Mouse (Mus musculus): ENCODE measurements at regions not wholly inside any gene's neighbourhood (a gene's known extent, or its start where the extent isn't known, plus 50 kb on each side); places are given as distances from the start of the nearest gene placed in this dataset.

DNA sequence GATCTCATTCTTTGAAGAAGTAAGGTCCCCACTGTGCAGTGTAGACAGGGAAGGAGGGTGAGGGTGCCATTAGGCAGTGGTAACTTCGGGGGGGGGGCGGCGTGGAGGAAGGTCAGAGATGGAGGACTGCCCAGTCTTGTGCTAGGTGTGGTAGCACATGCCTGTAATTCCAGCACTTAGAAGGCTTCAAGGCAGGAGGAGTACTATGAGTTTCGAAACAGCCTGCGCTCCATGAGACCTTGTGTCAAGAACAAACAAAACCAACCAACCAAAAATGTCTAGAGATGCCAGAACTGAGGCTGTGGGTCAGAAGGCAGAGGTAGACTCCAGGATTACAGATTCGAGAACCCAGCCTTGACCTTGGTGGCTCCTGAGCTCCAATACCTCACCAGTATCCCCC, 130.8 kb downstream of the Pja1 start:
- no peak for DNase-seq

DNA sequence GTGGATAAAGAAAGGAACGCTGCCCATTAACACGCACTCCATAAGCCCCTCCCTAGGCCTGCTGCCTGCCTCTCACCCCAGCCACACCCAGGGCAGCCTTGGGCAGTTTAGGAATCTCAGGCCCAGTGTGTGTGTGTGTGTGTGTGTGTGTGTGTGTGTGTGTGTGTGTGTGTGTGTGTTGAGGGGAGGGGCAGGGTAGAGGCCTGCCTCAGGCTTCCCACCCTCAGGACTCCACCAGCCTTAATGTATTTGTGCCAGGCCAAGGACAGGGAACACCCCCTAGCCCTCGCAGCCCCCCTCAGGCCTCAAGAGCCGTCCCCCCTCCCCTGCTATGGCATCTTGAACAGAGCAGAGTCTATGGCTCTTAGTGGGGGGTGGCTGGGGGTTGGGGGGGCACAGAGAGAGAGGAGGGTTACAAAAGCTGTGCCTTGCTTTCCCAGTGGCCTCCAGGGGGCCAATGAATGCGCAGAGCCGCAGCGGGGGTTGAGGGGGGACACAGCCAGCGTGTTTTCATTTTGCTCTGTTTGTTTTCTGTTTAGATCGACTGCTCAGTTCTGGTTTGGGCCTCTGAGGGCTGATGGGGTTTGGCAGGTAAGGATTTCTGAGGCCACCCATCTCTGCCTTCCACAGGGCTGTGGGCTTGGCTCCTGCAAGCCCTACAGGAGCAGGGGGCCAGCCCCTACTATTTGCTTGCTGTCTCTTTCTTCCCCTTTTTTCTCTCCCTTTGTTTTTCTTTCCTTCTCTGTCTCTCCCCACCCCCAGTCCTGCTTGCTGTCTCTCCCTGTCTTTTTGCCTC, 131.8 kb downstream of the Pja1 start:
- no peak for DNase-seq

DNA sequence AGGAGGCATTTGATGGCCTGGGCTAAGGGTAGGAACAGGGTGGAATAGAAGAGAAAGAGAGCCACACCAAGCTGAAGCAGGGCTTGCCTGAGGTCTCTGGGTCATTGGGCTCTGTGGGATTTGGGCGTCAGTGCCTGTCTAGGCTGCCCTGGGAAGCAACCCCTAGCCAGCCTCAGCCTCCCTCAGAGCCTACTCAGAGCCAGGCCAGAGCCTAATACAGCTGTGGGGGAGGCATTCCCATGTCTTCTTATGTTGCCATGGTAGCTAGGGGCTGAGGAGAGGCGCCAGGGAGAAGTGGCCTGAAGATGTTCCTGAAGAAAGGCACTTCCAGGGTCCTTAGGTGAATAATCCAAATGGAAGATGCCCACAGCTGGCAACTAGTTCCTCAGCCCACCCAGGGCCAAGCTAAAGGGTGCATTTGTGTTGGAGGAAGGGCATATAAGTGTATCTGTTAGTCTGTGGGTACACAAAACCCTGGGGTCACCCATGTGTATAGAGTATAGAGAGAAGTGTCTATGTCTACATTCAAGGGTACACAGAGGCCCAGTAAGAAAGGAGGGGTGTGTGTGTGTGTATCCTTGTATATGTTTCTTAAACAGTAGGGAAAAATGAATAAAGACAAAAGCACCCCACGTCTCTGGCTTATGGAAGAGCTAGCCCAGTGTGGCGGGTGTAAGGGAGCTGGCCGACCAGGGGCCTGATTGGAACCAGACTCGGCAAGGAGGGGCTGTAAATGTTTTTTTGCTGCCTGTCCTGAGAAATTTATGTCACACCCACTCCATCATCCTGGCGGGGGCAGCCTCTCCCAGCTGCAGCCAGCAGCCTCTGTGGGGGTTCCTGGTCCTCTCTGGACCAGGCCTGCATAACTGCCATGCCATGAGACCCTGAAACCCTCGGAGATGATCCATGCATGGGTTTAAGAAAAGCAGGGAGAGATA, 134.2 kb downstream of the Pja1 start:
- DNase-seq: no peak

DNA sequence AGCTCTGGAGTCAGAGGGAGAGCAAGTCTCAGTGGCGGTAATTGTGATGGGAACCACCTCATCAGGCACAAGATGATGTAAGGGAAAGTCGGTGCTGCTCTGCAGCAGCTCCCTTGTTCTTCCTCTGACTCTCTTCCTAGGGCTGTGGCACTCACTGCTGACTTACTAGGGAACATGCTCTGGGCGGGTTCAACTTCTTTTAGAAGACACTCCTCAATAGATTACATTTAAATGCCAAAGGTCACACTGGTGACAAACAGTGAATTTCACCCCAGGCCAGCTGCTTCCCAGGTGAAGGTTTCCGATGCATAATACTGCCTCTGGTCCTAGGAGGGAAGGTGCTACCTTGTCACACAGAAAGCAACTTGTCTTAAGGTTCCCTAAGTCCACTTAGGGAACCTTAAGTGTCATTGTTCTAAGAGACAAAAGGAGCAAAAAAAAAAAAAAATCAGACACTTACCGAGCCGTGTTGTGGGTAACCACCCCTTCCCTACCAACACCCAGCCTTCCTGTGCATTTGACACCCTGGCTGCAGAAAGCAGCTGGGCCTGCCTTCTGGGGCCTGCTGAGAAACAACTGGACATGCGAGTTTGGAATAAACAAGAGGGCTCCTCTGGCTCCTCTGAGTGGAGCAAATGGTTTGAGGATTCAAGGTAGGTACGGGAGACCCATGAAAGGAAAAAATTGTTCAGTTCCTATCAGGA, 135.0 kb downstream of the Pja1 start:
- no peak for DNase-seq

DNA sequence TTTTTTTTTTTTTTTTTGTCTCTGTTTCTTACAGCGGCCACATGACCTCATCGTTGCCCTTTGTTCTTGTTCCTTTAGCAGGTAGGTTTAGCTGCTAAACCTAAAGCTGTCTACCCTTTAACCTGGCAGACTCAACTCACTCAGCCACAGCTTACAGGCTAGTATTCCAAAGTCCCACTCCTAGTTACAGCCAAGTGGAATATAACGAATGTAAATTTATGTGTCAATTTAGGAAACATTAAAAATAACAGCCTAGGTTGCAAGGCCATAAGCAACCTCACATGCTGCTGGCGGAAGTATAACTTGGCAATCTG, 138.7 kb downstream of the Pja1 start:
- no peak for DNase-seq

DNA sequence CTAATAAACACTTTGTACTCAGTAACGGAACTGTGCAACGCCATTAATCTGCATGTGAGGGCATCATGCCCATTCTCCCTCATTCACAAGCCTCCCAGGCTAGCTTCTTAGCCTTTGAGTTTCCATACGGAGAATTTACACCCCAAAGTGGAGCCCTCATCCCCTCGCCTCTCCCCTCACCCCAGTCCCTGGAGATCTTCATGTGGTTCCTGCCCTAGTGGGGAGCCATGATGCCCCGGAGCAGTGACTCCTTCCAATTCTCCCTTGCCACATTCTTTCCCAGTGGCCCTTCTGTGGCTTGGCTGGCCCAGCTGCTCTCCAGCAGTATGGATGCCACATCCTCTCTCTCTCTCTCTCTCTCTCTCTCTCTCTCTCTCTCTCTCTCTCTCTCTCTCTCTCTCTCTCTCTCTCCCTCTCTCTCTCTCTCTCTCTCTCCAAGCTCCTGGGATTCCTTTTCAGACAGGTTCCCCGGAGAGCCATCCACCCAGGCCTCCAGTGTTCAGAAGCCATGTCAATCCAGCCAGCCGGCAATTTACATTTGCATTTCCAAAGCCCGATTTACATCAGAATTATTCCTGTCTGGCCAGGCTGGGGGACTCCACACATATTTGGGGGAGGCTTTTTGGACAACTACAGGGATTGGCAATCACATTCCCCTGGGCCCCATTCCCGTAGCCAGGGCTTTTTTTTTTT, 139.2 kb downstream of the Pja1 start:
- DNase-seq: no peak

DNA sequence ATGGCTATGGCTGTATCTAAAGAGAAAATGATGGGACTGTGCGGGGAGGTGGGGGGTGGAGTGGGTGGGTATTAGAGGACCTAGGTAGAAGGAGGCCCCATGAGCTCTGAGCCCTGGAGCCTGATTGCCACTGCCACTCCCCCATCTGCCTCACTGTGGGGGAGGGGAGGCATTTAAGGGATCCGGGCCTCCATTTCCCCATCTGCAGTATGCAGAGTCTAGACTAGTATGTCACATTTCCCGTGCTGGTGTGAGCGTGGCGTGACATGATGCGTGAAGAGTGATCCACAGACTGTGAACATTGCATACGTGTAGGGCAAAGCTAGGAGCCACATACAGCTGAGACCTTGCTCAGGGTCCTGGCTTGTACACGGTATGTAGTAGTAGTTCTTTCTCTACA, 140.7 kb downstream of the Pja1 start:
- no peak for DNase-seq

DNA sequence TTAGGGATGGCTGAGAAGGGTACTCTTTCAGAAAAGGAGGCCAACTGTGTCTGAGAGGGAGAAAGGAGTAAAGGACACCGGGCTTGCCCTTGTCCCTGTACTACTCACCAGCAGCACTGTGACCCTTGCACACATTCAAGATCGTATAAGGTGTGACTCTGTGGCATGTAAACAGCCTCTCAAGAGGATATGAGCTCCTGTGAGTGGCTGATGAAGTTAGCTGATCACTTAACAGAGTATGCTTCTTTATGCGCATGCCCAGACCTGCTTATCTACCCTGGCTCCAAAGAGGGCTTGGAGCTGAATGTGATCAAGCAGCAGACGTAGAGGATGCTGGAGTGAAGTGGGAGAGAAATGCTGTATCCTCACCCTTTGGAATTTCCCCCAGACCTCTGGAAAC, 142.5 kb downstream of the Pja1 start:
- no peak for DNase-seq

DNA sequence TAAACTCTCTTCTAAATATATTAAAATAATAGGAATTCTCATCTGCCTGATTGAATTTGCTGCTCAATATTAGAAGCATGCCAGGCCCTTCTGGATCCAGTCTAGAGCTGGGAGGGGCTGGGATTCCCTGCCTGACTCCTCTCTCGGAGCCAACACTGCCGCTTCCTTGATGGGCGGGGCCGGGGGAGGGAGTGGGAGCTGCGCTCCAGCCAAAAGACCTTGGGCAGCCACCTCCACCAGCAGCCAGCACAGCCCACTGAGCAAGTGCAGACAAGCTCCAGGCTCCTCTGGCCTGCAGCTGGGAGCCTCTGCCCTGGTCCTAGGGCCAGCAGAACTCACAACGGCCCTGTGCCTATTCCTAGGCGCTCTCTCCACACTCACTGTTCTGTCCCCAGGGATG, 144.9 kb downstream of the Pja1 start:
- DNase-seq: peak; percentile 53

DNA sequence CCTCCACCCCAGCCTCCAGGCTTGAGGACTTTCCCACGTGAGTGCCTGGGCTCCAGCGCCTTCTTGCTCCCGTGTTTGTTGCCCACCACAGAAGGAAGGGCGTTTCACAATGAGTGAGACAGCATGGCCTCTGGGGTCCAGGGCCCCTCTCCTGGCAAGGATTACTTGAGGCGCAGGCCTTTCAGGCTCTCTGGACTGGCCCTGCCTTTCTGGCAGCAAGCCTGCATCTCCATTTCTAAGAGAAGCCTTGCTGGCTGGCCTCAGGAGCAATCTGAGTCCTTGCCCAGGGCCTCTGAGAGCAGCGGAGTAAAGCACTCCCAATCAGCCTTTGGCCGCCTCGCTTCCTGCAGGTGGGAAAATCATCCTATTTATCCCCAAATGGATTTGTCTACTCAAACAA, 145.6 kb downstream of the Pja1 start:
- DNase-seq: peak; percentile 42

DNA sequence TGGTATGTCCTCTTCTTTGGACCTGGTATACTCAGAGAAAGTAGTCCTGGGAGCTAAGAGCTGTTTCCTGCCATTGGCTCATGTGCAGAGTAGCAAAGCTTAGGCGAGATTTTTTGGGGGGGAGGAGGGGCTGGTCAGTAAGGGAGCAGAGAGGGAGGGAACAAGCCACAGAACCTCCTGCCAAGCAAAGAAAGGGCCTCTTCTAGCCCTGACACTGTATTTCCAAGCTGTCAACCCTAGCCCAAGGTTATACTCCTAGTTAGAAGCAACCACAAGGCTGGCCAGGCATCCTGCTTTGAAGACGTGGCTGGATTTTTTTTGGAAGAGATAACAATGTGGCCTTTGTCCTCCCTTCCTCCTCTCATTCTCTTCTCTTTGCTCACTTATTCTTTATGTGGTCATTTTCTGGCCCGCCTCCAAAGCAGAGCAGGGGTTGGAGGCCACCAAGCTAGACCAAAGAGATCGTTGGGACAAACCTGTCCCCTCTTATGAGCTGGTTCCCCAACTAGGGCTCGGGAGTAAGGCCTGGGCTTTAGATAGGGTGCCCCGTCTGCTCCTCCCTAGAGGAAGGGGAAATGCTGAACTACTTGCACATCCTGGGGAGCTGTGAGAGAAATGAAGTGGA, 146.4 kb downstream of the Pja1 start:
- DNase-seq: no peak

DNA sequence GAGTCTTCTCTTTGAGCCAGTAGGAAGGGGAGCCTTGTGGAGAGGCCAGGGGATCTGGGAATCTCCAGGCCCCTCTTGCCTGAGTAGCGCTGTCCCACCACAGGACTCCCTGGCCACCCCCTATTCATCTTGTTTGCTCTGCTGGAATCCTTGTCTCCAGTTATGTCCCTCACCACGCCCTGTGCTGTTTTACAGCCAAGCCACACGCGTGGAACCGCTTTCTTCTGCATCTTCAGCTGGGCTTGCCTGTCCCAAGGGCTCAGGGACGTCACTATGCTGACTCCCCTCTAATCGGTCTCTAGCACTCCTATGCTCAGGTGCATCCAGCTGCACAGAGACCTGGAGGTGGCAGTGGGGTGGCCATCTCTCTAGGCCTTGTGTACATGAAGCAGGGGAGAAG, 151.3 kb downstream of the Pja1 start:
- no peak for DNase-seq

DNA sequence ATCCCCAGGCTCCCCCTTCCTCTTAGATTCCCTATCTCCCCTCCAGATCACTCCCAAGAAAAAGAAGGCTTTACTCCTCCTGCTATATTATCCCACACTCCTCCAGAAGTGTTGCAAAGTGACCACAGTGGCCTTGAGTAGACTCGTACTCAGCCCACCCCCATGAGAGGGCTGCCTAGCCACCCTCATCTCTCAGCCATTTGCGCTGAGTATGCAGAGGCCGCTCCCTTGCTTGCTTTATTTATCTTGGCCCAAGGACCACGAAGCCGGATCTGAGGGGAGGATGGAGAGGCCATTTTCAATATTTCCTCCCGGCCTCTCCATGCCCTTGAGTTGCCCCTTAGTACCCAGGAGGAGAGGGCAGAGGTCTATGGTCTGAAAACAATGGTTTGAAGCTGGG, 151.9 kb downstream of the Pja1 start:
- DNase-seq: no peak

DNA sequence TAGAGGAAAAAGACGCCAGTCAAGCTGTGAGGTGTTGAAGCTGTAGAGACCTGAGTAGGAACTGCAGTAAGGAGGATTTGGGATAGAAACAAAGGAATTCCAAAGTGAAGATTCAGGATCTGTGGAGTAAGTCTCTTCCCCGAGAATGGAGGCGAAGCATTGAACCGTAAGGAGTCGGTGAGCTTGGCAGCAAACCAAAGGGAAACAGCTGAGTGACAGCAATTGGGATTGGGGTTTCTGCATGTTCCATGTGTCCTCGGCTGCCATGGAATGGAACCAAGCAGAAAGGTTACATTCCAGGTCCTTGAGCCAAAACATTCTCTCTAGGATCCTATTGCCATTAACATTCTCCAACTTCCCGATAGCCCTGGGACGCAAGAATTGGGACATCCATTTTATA, 152.9 kb downstream of the Pja1 start:
- DNase-seq: no peak

DNA sequence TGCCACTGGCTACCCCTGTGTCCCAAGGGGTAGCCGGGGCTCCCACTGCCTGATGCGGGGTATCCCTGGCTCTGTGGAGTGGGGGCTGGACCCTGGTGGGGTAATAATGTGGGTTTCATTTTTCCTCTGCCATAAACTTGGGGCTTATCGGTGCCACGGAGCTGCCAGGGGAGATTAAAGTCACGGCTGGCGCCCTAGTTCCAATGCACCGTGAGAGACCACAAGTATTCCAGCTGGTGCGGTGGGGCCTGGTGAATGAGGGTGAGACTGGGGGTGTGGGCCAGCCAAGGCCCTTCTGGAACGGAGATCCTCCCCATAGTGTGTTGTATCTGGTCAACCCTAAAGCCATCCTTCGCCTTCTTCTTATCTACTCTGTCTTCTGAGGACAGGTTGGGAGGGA, 153.3 kb downstream of the Pja1 start:
- DNase-seq: no peak

DNA sequence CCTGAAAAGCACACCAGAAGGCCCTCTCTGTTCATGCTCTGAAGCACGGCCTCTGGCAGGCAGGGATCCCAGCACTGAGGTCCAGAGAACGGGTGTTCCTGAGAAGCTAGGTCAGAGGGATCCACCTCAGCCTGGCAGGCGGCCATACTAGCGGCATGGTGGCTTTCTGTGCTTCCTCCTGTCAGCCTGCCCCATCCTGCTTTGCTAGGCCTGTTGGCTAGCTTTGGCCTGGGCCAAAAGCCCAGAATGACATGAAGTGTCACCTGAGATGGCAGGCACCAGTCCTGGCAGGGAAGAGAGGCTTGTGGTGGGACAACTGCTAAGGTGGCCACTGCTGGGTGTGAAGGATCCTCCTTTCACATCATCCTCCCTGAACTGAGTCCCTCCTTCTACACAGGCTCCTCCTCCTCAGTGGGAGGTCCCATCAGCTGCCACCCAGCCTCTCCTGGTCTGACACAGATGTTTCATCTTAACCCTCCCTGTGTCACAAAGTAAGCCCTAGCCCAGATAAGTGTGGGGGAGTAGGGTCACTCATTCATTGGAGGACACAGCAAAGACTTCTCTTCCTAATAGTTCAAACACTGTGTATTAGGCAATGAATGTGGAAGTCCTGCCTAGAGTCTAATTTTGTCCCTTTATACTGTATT, 154.5 kb downstream of the Pja1 start:
- peak; percentile 52 for DNase-seq

DNA sequence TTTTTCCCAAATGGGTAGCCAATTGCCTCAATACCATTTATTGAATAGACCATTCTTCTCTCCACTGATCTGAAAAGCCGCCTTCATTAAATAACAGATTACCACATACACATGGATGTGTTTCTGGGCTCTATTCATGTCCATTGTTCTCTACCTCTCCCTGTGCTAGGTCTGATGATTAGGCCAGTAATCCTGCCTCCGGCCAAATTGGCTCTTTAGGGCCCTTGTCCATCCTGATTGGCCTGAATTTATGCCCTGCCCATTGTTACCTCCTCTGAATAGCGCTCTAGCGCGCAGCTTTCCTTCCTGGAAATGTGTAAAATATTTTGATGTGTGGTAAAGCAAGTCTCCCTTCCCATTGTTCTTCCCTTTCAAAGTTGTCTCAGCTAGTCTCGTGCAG, 163.2 kb downstream of the Efnb1 start:
- no peak for DNase-seq

DNA sequence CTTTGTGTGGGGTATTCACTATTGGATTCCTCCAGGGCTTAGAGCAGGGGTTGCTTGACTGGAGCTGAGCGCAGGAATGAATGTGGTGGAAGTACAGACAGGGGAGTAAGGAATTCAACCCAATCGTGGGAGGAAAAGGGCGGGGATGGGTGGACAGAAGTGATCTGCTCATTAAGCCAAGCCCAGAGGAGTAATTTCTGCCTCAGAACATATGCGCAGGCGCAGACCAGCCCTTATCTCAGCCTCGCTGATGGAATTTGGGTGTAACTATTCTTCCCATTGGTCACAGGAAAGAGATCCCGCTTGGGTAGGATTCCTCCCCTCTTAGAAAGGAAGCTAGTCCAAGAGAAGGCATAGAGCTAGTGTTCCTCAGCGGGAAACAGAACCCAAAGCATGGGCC, 158.8 kb downstream of the Efnb1 start:
- DNase-seq: no peak

DNA sequence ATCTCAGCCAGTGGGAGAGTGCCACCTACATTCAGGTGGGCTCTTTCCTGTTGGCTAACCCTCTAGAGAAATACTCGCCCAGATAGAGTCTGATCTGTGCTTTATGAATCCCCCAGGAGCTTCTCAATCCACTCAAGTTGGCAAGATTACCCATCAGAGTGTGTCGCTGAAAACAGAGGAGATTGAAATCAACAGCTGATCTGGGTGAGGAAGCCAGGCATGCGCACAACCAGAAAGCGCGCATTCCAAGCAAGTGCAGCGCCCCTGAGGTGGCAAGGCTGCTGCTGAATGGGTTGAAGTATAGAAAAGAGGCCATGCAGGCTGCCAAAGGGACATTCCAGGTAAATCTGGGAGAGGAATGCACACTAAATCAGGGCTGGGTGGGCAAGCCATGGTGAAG, 158.0 kb downstream of the Efnb1 start:
- no peak for DNase-seq

DNA sequence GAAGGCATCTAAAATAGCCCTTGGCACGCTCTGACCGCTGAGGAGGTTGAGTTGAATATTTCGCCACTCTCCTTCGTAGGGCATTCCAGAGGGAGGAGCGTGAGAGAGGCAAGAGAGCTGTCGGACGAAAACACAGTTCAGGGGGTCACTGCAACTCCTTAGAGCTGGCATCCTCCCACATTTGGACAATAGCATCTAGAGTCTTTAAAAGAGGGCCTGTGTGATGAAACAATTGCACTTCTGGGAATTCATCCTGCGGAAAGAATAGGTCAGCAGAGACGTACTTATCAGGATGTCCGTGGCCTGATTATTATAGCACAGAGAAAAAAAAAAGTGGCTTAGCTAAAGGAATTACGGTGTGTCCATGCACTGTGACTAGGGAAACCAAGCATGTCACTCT, 156.8 kb downstream of the Efnb1 start:
- DNase-seq: no peak

DNA sequence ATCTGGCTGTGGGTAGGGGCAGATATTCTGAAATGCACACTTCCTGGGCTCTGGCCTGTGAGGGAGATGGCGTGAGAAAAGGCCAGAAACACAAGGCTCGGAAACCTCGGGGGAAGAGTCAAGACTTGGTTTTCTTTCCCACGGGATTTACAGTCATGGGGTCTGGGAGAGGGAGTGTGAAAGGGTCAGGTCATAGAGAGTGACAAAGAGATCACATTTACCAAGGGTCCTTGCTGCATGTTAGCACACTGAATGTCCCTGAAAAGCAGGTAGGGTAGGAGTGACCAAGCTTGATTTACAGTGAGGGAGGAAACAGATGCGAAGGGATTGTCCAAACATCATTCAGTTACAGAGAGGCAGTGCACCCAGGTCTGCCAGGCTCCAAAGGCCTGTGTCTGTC, 156.0 kb downstream of the Efnb1 start:
- no peak for DNase-seq
